Mouse (Mus musculus): ENCODE measurements around the gene Tas2r121.

- TF ChIP-seq RCOR1 (conservative IDR thresholded peaks at IDR 0.05; ENCODE audit: low read depth, low read length): no peak
- TF ChIP-seq POLR2AphosphoS2 (IDR thresholded peaks at IDR 0.05; ENCODE audit: low read depth, low read length): no peak
- TF ChIP-seq MEF2A (IDR thresholded peaks at IDR 0.05; ENCODE audit: borderline replicate concordance, low read depth, low read length): no peak
- TF ChIP-seq CTCF (conservative IDR thresholded peaks at IDR 0.05 in 1 of 2, IDR thresholded peaks at IDR 0.05 in 1 of 2; ENCODE audit: low read depth in 2 of 2, low read length in 2 of 2): no peak
- TF ChIP-seq POLR2A (IDR thresholded peaks at IDR 0.05; ENCODE audit: low read depth, low read length): no peak
- TF ChIP-seq BHLHE40 (IDR thresholded peaks at IDR 0.05; ENCODE audit: low read depth, low read length): no peak
- no peak for TF ChIP-seq EP300 (IDR thresholded peaks at IDR 0.05; ENCODE audit: low read length)
- no peak for TF ChIP-seq NELFE (IDR thresholded peaks at IDR 0.05; ENCODE audit: low read depth, low read length)
- TF ChIP-seq TCF12 (IDR thresholded peaks at IDR 0.05; ENCODE audit: low read depth, low read length): no peak
- TF ChIP-seq RAD21 (IDR thresholded peaks at IDR 0.05; ENCODE audit: low read depth, low read length): no peak
- no peak for TF ChIP-seq MAX (IDR thresholded peaks at IDR 0.05; ENCODE audit: low read length)
- no peak for TF ChIP-seq KAT2A (IDR thresholded peaks at IDR 0.05; ENCODE audit: insufficient replicate concordance, low read length)
These were observed 11.0 kb upstream of the Tas2r121 start, which contains the start of gene Tas2r122 for GRCm38 (mm10) chr6:132711828-132712227.
